Mouse (Mus musculus): ENCODE data around the gene Grin1. TPM values are rescaled to one million over a fixed set of nuclear protein-coding genes. Genes with fewer than 3 reads are reported as not detected.
A peak's percentile ranks its signal among the peaks of the same experiment; 100 is the strongest.

Gene Grin1
- polyA plus RNA-seq, 1 experiment from 2014 or later = not detected

DNA sequence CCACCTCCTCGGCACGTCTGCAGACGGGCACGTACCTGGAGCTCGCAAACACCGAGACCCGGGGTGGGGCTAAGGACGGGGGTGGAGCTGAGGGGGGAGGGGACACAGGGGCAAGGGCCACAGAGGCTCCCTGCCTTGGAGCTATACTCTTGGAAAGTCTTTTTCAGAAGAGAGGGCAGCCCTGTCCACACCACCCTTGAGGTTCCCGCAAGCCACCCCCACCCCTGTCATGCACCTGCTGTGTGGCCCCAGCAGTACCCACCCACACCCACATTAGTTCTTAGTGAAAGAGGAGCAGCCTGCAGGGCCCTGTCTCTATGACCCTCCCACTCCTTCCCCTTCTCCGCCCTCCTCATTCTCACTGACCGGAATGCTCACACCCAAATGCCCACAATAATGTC is 7.5 kb downstream of the Grin1 start:
- no peak overlapping the region for H3K9ac ChIP-seq
- no peak overlapping the region for H3K27ac ChIP-seq (ENCODE audit: poor library complexity, severe bottlenecking)
- no peak overlapping the region for H3K4me2 ChIP-seq
- ATAC-seq (ENCODE audit: insufficient number of reproducible peaks, low FRiP score) = no peak
- no peak overlapping the region for H3K4me3 ChIP-seq
- H3K9me3 ChIP-seq (replicated peaks) = no peaks in the 10 kb centered on the region
- WGBS = 5% methylated on average over 11 of the region's 11 CpGs
- H3K27me3 ChIP-seq (replicated peaks) = peaks cover 97% of the 10 kb centered on the region
- no peaks in the 10 kb centered on the region for H3K4me1 ChIP-seq (replicated peaks)
- no peaks in the 10 kb centered on the region for H3K36me3 ChIP-seq

DNA sequence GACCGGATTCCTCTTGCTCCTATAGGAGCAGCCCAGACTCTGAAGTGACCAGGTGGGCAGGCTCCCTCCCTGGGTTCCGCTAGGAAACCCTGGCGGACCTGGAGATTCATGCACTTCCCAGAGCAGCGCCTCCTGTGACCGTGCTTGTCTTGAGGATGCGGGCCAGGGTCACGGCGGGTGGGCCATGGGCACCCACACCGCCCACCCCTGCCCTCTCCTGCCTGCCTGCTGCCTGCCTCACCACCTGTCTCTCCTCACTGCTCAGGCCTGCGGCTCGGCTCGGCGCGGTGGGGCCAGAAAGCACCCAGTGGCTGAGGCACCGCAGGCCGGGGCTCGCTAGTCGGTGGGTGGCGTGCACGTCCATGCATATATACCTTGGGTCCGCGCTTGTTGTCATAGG is 8.0 kb downstream of the Grin1 start:
- no peaks in the 10 kb centered on the region for H3K4me1 ChIP-seq (replicated peaks)
- no peaks in the 10 kb centered on the region for H3K9me3 ChIP-seq (replicated peaks)
- no peak for ATAC-seq (ENCODE audit: insufficient number of reproducible peaks, low FRiP score)
- no peaks in the 10 kb centered on the region for H3K36me3 ChIP-seq
- no peak overlapping the region for H3K4me2 ChIP-seq
- 2% methylated on average over 22 of the region's 22 CpGs for WGBS
- H3K4me3 ChIP-seq = 0 out of 2 replicates have a peak overlapping the region, but pooled peaks have one; percentile 5
- no peak overlapping the region for H3K27ac ChIP-seq (ENCODE audit: poor library complexity, severe bottlenecking)
- H3K27me3 ChIP-seq (replicated peaks) = peaks cover 97% of the 10 kb centered on the region
- no peak overlapping the region for H3K9ac ChIP-seq

DNA sequence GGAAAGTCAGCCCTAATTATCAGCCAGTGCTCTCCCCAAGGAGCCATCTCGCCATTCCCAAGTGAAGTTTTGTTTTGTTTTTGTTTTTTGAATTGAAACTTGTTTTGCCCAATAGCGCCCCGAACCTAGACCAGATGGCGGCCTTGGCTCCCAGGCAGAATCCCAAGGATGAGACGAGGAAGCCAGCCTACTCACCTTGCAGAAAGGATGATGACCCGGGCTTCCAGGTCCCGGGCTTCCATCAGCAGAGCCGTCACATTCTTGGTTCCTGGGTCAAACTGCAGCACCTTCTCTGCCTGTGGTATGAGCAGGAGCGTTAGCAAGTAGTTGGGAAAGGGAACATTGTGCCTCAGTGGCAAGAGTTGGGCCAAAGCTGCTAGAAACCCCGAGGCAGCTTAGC is 8.8 kb downstream of the Grin1 start:
- Histone ChIP-seq H3K4me2 (no peak overlapping the region), H3K9me3 (replicated peaks) (no peaks in the 10 kb centered on the region), H3K9ac (no peak overlapping the region), H3K27ac (ENCODE audit: poor library complexity, severe bottlenecking) (no peak overlapping the region), H3K36me3 (no peaks in the 10 kb centered on the region), H3K4me3 (no peak overlapping the region), H3K4me1 (replicated peaks) (peaks cover 4% of the 10 kb centered on the region; the same call in 1 of the 2 replicates), H3K27me3 (replicated peaks) (peaks cover 97% of the 10 kb centered on the region)
- no peak for ATAC-seq (ENCODE audit: insufficient number of reproducible peaks, low FRiP score)
- WGBS = 45% methylated on average over 10 of the region's 10 CpGs

DNA sequence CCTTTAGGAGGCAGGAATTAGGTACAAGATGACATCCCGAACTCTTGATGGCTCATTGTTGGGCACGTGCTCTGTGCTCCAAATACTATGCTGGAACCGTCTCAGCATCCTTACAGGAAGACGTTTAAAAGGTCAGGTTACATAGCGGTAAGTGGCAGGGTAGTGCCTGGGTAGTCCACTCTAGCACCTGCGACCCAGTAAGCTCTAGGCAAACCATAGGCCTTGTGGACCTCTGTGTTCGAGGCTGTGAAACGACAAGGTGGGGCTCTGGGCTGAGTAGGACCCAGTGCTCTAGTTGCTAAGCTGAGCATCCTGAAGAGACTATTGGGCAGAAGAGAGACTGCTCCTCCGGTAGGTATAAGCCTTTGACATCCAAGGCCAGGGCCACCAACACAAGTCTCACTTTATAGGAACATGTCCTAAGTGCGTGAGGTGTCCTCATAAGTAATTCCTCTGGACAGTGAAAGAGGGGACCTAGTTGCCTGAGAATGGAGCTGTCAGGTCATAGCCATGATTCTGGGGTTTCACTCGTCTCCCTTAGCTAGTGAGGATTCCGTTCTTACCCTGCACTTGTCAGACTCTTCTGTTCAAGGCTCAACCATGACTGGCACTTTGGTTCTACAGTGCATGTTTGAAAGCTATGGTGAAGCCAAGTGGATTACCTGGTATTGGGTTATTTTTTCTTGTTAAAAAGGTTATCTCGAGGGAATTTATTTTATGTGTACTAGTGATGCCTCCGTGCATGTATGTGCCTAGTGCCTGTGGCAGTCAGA is 13.2 kb downstream of the Grin1 start:
- WGBS = 48% methylated on average over 14 of the region's 14 CpGs
- Histone ChIP-seq H3K9me3 (replicated peaks) (no peaks in the 10 kb centered on the region), H3K27me3 (replicated peaks) (peaks cover 85% of the 10 kb centered on the region), H3K4me3 (peak overlapping the region; percentile 49), H3K36me3 (no peaks in the 10 kb centered on the region), H3K4me2 (peak overlapping the region; percentile 87), H3K9ac (no peak overlapping the region), H3K4me1 (replicated peaks) (peaks cover 12% of the 10 kb centered on the region; the same call in 1 of the 2 replicates), H3K27ac (ENCODE audit: poor library complexity, severe bottlenecking) (no peak overlapping the region)
- ATAC-seq (ENCODE audit: insufficient number of reproducible peaks, low FRiP score) = no peak

DNA sequence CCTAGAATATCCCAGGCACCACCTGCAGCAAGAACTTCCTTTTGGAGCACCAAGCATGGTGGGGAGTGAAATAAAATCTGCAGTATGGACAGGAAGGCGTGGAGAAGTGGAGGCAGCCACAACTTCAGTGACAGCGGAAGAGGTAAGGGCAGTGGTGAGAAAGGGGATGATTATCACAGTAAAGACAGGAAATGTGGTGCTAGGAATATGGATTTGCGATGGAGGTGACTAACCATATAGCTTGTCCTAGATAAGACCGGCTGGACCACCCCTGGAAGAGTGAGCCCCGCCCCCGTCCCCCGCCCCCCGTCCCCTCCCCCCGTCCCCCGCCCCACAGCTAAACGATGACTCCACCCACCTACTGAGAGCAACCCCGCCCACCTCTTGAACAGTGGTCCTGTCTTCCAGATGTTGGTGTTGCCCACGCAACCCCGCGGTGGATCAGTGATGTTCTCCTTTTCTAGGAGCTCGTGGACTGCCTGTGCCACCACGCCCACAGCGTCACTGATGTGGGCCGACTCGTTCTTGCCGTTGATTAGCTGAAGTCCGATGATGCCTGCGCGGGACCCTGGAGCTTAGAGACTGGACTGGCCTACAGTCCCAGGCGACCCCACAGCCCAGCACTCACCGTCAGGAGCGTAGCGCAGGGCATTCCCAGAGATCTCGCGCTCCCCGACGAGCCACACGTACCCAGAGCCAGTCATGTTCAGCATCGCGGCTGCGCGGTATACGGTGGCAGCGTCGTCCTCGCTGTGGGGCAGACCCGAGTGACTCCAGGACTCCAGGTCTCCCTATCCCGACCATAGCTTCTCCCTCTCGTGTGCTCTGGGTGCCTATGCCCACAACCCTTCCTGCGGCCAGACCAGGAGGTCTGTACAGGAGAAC is 14.1 kb downstream of the Grin1 start:
- H3K4me2 ChIP-seq = peak overlapping the region; percentile 87
- H3K4me1 ChIP-seq (replicated peaks) = peaks cover 12% of the 10 kb centered on the region; the same call in 1 of the 2 replicates
- 2% methylated on average over 45 of the region's 45 CpGs for WGBS
- H3K9ac ChIP-seq = peak overlapping the region; percentile 37; the same call in 1 of the 2 replicates
- no peak overlapping the region for H3K27ac ChIP-seq (ENCODE audit: poor library complexity, severe bottlenecking)
- no peak for ATAC-seq (ENCODE audit: insufficient number of reproducible peaks, low FRiP score)
- peak overlapping the region; percentile 49 for H3K4me3 ChIP-seq
- no peaks in the 10 kb centered on the region for H3K36me3 ChIP-seq
- H3K9me3 ChIP-seq (replicated peaks) = no peaks in the 10 kb centered on the region
- peaks cover 78% of the 10 kb centered on the region for H3K27me3 ChIP-seq (replicated peaks)

DNA sequence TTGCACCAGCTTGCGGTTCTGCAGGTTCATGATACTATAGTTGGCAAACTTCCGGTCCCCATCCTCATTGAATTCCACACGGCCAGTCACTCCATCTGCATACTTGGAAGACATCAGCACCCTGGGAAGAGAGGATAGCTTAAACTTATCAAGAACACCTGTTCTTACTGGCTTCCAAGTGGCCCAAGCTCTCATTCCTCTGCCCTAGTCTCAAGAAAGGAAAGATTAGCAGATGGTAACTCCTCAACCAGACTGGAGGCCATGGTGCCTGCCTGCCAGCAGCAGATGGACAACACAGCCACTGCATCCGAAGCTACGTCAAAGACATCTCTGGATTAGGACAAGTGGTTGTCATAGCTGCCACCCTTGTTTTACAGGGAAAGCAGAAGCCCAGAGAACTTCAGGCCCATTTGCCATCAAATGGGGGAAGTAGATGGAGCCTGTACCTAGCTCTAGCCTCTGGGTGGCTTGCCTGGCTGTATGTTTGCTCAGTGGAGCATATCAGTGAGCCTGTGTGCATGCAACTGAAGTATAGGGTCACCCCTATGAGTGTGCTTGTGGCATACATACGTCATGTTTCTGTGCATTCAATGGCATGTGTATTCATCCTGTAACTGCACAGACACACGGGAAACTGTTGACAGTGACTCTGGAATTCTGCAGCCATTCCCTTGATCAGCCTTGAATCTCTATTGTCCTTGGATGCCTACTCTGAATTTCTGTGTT is 14.9 kb downstream of the Grin1 start:
- H3K9ac ChIP-seq = no peak overlapping the region
- H3K36me3 ChIP-seq = no peaks in the 10 kb centered on the region
- H3K9me3 ChIP-seq (replicated peaks) = no peaks in the 10 kb centered on the region
- H3K27me3 ChIP-seq (replicated peaks) = peaks cover 70% of the 10 kb centered on the region
- 66% methylated on average over 7 of the region's 7 CpGs for WGBS
- no peak for ATAC-seq (ENCODE audit: insufficient number of reproducible peaks, low FRiP score)
- peak overlapping the region; percentile 49; the same call in 1 of the 2 replicates for H3K4me3 ChIP-seq
- peaks cover 12% of the 10 kb centered on the region; the same call in 1 of the 2 replicates for H3K4me1 ChIP-seq (replicated peaks)
- peak overlapping the region; percentile 87; the same call in 1 of the 2 replicates for H3K4me2 ChIP-seq
- H3K27ac ChIP-seq (ENCODE audit: poor library complexity, severe bottlenecking) = no peak overlapping the region

DNA sequence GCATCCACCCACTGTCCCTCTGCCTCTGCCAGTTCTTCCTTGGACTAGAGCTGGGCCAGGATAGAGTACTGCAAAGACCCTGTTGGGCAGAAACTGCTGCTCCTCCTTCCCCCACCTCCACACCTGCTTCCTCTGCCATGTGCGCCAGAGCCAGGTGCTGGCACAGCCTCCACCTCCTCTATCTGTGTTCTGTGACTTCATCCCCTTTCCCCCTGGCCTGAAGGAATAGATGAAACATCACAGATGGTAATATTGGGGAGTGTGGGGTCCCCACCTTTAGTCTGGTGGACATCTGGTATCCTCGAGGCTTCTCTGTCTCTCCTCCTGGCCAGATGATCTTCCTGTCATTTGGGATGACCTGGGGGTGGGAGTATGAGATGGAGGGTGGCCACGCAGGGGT is 15.5 kb downstream of the Grin1 start:
- WGBS = 71% methylated on average over 3 of the region's 3 CpGs
- H3K36me3 ChIP-seq = no peaks in the 10 kb centered on the region
- H3K4me3 ChIP-seq = no peak overlapping the region
- no peak overlapping the region for H3K27ac ChIP-seq (ENCODE audit: poor library complexity, severe bottlenecking)
- ATAC-seq (ENCODE audit: insufficient number of reproducible peaks, low FRiP score) = no peak
- H3K9ac ChIP-seq = no peak overlapping the region
- H3K27me3 ChIP-seq (replicated peaks) = peaks cover 65% of the 10 kb centered on the region
- no peak overlapping the region for H3K4me2 ChIP-seq
- H3K4me1 ChIP-seq (replicated peaks) = peaks cover 12% of the 10 kb centered on the region; the same call in 1 of the 2 replicates
- no peaks in the 10 kb centered on the region for H3K9me3 ChIP-seq (replicated peaks)

DNA sequence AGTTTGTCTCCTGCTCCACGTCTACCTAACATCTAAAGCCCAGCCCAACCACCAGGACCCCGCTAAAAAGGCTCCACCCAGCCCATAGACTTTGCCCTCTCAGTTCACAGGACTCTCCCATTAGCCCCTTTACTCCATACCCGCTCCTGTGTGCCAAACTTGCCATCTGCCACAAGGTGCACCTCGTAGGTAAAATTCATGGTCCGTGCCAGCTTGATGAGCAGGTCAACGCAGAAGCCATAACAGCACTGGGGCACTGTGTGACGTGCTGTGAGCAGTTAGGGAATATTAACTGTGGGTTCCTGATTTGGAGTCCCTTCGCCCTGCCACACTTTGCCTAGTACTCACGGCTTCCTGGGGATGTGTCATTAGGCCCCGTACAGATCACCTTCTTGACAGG is 20.9 kb downstream of the Grin1 start:
- Histone ChIP-seq H3K4me3 (no peak overlapping the region), H3K4me1 (replicated peaks) (no peaks in the 10 kb centered on the region), H3K27ac (ENCODE audit: poor library complexity, severe bottlenecking) (no peak overlapping the region), H3K27me3 (replicated peaks) (peaks cover 65% of the 10 kb centered on the region), H3K4me2 (no peak overlapping the region), H3K9ac (no peak overlapping the region), H3K36me3 (no peaks in the 10 kb centered on the region), H3K9me3 (replicated peaks) (no peaks in the 10 kb centered on the region)
- no peak for ATAC-seq (ENCODE audit: insufficient number of reproducible peaks, low FRiP score)
- 76% methylated on average over 10 of the region's 10 CpGs for WGBS

DNA sequence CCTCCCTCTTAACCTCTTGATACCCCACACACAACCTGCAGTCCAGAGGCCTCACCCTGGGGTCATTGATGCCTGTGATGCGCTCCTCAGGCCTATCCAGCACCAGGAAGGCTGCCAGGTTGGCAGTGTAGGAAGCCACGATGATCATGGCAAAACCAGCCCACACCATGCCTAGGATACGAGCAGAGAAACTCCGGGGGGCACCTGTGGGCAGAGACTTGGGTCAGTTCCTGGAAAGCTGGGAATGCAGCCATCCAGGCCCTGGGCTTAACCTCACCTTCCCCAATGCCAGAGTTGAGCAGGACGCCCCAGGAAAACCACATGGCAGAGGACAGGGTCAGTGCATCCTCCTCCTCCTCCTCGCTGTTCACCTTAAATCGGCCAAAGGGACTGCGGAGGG is 21.9 kb downstream of the Grin1 start:
- no peak for ATAC-seq (ENCODE audit: insufficient number of reproducible peaks, low FRiP score)
- Histone ChIP-seq H3K9ac (no peak overlapping the region), H3K36me3 (no peaks in the 10 kb centered on the region), H3K27ac (ENCODE audit: poor library complexity, severe bottlenecking) (no peak overlapping the region), H3K4me3 (no peak overlapping the region), H3K27me3 (replicated peaks) (peaks cover 70% of the 10 kb centered on the region), H3K9me3 (replicated peaks) (no peaks in the 10 kb centered on the region), H3K4me1 (replicated peaks) (peaks cover 6% of the 10 kb centered on the region), H3K4me2 (no peak overlapping the region)
- WGBS = 57% methylated on average over 8 of the region's 8 CpGs

DNA sequence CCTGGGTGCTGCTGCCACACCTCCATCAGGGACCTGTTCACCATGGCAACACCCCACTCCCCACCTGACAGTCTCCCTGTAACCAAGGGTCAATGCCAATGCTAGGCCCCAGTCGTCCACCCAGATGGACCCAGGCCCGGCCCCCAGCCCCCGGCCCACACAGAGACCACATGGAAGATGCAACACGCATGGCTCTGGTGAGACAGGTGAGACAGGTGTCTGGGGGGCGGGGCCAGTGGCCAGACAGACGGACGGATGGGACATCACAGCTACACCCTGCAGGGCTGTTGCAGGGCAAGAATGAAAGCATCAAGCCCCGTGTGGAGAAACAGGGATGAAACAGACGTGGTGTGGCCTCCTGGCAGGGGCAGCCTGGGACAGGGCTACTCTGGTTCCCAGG is 25.3 kb downstream of the Grin1 start:
- Histone ChIP-seq H3K9me3 (replicated peaks) (no peaks in the 10 kb centered on the region), H3K4me3 (no peak overlapping the region), H3K4me1 (replicated peaks) (peaks cover 32% of the 10 kb centered on the region), H3K27ac (ENCODE audit: poor library complexity, severe bottlenecking) (no peak overlapping the region), H3K9ac (no peak overlapping the region), H3K4me2 (no peak overlapping the region), H3K27me3 (replicated peaks) (peaks cover 99% of the 10 kb centered on the region), H3K36me3 (no peaks in the 10 kb centered on the region)
- ATAC-seq (ENCODE audit: insufficient number of reproducible peaks, low FRiP score) = no peak
- 62% methylated on average over 9 of the region's 9 CpGs for WGBS

DNA sequence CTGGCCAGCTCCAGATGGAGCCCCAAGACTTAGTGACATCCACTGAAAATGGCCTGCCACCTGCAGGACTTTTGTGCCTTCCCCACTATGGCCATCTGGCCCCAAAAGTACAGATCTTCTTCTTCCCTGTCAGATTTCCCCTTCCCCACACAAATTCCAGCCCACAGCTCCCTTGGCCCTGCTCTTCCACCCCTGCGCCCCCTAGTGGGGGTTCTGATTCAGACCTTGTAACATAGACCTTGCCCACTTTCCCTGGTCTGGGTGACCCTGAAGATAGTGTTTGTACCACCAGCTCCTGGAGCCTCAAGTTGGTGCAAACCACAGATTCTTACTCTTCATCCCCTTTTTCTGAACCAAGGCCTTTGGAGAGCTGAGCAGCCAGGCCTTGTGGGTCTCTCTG is 26.1 kb downstream of the Grin1 start:
- Histone ChIP-seq H3K4me3 (no peak overlapping the region), H3K9ac (no peak overlapping the region)
- WGBS = 0% methylated on average over 1 of the region's 1 CpGs

More for the DNA sequence above, 26.1 kb downstream of the Grin1 start:
- Histone ChIP-seq H3K36me3 (no peaks in the 10 kb centered on the region), H3K4me2 (peak overlapping the region; percentile 64), H3K4me1 (replicated peaks) (peaks cover 32% of the 10 kb centered on the region), H3K9me3 (replicated peaks) (no peaks in the 10 kb centered on the region), H3K27me3 (replicated peaks) (peaks cover 100% of the 10 kb centered on the region), H3K27ac (ENCODE audit: poor library complexity, severe bottlenecking) (no peak overlapping the region)
- ATAC-seq (ENCODE audit: insufficient number of reproducible peaks, low FRiP score) = no peak

All from heart, embryonic 12.5 days (tissue).